Mouse (Mus musculus) lung, embryonic 16.5 days (tissue): ENCODE results near the gene Alpi. TPM values are rescaled to one million over a fixed set of nuclear protein-coding genes. Genes with fewer than 3 reads are reported as not detected.

Experiments
- polyA plus RNA-seq: library from polyadenylated mRNA; unstranded; fragments of >200 nt; fragmentation: Nextera tagmentation; extraction: Ambion mirVana; gene quantifications from 2 replicates; pipeline ENCODE4 v1.2.1, GENCODE M21; 2015

Alpi gene
- polyA plus RNA-seq, 1 experiment from 2014 or later, result not detected

Other genes starting within 250 kb of the Alpi start
- gene Alppl2, start 11.7 kb downstream of the Alpi start, polyA plus RNA-seq, result not detected in 2 replicates
- gene Akp3, start 23.4 kb upstream of the Alpi start, polyA plus RNA-seq, result not detected in 2 replicates
- 0.92 and 0.94 TPM in 2 replicates for gene Ecel1, start 54.9 kb upstream of the Alpi start, polyA plus RNA-seq
- 0.09 TPM in 1 of 2 replicates, not detected in the other for gene Prss56, start 81.7 kb upstream of the Alpi start, polyA plus RNA-seq
- gene Chrnd, start 89.0 kb upstream of the Alpi start, polyA plus RNA-seq, result 0.26 and 0.48 TPM in 2 replicates
- 0.43 and 1.4 TPM in 2 replicates for gene Chrng, start 103.1 kb upstream of the Alpi start, polyA plus RNA-seq
- 141 and 146 TPM in 2 replicates for gene Eif4e2, start 112.3 kb upstream of the Alpi start, polyA plus RNA-seq
- 0.31 and 0.65 TPM in 2 replicates for gene Efhd1, start 162.8 kb upstream of the Alpi start, polyA plus RNA-seq
- gene Gigyf2, start 225.4 kb upstream of the Alpi start, polyA plus RNA-seq, result 47.2 and 48.9 TPM in 2 replicates